Mouse (Mus musculus) kidney, postnatal 36 days (tissue): ENCODE measurements around the gene Ntm.

Experiments used
- DNase-seq, 2 experiments: peaks; one replicate each; pipeline ENCODE4 v3.0.0; 2021 to 2022; ENCODE audit warnings: mixed read lengths in 2 of 2

Ntm gene

DNA sequence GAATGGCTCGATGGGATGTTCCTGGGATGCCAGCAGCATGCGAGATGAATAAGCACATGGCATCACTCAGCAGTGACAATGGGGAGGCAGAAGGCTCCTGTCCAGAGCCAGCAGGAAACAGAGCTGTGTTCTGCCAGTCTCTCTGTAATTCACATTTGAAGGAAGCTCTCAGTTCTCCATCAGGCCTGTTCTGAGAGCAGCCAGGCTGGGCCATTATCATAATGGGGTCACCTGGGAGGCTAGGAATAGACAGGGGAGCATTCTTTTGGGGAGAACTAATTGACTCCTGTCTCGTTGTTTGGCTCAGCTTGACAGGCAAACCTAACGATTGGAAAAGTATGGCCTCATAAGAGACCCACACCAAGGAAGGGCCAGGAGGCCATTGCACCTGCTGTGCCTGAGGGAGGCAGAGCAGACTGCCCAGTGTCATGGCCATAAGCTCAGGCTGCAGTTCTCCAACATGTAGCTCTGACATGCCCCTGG is 386.8 kb downstream of the Ntm start:
- DNase-seq: no peak

DNA sequence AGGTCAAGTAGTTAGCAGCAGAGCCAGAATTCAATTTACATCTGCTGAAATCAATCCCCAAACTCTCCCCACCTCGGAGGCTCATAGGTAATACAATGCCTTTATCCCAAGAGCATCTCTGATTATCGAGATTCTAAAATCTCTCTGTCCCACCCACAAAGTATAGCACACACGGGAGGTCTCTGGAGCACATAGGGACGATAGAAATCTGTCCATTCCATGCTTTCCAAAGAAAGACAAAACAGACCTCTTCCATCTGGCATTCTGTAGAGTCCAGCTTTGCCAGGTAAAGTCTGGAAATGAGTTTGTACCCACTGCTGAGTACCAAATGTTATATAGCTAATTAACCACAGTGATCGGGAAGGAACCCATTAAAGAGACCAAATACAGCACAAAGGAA is 388.4 kb downstream of the Ntm start:
- no peak for DNase-seq

DNA sequence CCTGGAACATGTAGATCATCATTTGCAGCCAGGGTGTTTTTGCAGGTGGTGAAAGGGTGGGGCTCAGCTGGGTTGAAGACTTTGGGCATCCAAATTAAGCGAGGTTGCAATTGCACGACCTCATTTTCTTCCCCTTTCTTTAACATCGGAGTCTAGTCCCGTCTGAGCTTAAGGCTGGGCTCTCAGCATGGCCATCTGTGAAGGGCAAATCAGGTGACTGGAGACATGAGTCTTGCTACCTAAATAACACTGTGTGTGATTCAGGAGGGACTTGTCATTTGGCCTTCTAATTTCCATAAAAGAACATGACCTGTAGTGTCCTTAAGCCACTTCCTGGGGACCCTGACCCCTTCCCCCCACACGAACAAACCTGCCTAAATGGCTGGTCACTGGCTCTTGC is 394.4 kb downstream of the Ntm start:
- no peak for DNase-seq

DNA sequence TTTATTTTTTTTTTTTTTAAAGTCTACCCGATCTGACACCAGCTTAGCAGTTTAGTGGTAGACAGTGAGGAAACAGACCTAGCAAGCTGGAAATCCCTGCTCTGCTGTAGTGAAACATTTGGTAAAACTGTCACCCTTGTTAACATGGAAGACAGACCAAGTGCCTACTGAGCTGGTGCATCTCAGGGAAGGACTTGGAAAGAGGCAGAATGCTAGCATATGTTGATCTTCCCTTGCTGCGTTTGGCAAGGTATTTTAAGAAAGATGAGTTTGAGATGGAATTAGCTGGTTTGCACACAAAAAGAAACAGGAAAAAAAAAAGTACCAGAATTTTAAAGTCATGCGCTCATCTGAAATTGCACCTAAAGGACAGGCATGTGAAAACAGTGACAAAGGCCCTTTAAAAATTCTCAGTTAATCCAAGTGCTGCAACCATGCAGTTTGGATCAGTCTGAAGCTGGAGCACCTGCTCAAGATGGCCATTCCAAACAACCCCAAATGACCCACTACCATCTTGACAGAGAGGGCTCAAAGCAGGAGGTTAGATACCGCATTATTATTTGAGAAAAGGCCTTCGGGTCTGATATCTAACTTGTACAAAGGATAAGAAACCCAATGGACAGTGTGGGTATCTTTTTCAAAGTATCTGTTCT is 400.4 kb downstream of the Ntm start:
- no peak for DNase-seq

DNA sequence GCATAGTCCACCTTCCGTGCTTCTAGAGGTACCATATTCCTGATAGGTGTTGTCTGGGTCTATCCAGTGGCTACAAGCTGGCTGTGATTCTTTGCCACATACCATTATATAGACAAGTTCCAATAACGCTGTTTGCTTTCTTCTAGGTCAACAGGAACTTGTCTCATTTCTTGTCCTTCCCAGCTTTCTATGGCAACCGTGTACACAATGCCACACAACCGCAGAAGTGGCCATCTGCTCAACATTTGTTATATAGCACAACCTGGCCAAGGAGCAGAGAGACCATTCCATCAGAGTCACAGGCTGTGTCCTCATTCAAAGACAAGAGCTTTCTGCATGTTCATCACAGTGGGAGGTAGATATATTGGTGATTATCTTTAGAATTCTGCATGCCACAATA is 404.0 kb downstream of the Ntm start:
- DNase-seq: no peak

DNA sequence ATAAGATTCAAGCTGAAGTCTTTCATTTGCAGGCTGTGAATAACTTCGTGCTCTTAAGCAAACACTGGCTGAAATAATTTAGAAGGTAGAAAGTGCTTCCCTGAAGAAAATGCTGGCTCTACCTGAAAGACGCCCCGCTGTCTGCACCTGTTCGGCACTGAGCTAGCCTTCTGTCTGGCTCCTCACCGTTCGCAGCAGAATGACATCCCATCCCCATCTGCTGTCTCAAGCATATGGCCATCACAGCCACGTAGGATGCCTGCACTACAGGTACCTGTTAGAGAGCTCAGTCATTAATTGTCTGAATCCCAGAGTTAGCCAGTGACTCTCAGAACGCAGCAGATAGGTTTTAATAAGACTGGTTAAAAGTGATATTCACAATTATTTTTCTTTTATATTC is 412.4 kb downstream of the Ntm start:
- DNase-seq: no peak

DNA sequence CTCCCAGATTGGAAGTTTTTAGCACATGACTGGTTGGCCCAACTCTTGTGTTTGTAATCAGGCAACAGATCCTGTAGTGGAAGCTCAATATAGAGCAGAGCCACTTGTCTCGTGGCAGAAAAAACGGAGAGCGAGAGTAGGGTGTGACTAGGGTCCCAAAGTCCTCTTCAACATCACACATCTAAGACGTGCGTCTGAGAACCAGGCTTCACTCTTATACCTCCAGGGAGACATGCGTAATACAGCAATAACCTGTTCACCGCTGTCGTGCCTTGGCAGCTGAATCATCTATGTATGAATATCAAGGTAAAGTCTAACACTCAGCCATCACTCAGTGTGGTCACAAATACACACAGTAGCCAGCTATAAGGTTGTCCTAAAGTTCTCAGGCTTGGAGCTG is 412.8 kb downstream of the Ntm start:
- DNase-seq: no peak

DNA sequence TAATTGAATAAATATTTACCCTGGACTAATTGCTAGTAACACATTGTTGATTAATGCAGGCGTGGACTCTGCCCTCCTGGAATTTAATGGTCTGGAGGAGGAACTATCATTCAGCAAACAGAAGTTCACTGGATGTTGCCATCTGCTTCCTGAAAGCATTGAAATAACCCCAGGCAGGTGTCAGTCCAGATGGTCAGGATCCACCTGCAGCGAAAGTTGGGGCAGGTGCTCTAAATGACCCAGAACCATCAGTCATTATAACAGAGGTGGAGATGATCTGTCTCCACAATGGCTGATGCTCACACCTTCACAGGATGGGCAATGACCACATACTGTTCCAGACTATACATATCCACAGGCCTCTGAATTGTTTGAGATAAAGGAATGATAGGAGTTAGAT is 426.5 kb downstream of the Ntm start:
- DNase-seq: no peak

DNA sequence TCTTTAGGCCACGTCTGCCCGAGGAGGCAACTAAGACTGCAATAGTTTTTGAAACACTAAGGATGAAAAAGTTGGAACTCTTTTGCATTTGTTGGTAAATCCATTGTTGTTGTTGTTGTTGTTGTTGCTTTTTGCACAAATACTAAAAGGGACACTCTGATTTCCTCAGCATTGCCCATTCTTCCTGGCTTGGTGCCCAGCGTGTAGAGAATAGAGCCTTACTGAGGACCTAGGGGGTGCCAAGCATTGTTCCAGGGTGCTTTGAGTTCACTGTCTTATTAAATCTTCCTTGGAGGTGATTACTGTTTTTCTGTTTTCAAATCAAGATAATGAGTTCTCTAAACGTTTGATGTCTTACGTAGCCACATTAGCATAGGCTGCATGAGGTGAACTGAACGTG is 428.2 kb downstream of the Ntm start:
- no peak for DNase-seq

DNA sequence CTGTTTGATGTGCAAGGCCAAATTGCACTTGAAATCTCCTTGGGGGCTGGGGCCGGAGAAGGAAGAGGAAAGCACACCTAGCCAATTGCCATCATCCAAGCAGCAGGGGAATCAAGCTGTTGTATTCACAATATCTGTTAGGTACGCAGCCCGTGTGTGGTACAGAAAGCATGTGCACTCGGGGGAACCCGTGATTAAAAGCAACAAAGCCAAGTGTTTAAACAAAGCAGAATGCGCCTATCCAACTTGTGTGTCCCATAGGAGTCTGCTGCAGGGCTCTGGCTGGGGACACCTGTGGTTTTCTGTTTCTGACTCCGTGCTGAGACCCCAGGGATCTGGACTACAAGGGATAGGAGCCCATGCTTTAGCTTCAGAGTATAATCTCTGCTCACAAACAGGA is 428.6 kb downstream of the Ntm start:
- no peak for DNase-seq

DNA sequence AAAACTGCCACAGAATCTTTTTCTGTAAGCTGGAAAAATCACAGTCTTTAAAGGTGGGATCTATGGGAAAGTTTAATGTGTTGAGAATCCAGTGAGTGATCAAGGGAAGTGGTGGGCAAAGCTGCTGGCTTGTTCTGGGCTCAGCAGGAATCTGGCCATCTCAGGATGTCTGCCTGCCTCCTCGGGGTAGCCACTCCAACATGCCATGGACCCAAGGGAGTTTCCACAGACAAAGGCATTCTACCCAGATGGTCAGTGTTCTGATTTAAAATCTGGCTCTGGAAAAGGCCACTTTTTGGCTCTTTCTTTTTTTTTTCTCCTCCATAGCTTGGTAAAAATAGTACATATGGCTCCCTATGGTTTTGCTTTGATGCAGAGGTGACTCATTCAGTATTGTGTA is 429.4 kb downstream of the Ntm start:
- no peak for DNase-seq

DNA sequence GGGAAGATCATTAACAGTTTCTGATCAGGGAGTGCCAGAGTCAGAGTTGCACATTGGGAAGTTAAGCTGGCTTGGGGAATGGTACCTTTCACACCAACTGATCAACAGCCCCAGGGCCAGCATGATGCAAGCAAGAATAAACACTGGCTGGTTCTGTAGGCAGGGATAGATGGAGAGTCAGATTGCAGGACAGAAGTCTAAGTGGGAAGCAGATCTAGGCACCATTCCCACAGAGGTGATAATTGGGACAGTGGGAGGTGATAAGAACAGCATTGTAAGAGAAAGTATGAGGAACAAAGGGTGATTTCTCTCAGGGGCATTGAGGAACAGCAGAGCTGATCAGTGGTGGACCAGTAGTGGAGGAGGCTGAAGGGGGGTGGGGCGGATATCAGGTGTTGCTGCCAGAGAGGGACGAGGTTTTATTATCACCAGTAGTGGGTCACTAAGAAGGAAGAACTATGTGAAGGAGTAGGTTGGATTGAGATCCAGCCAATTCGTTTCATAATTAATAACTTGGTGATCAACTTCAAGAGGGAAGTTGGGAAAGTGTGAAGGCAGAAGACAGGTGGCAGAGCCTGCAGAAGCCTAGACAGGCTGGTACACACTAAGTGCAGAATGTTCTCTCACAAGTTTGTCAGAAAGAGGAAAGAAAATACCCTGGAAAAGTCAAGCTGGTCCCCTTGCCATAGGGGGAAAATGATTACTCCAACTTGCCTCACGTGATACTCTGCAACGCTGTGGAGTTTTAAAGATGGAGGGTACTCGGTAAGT is 431.6 kb downstream of the Ntm start:
- DNase-seq: no peak

DNA sequence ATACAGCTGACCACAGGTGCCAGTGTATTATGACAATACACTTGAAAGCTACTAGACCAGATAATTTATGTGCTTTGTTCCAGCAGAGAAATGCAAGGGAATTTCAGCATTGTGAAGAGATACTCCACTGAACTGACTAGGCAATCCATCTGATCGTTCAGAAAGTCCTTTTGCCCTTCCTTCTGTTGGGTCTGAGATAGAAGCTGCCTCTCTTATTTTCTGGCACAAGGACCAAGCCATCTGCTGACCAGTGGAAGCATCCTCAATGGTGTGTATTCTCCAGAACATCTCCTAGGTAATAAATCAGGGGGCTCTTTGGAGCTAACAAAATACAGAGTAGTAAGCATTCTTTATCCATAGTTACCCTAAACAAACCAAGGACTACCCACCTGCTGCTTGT is 438.8 kb downstream of the Ntm start:
- DNase-seq: no peak

DNA sequence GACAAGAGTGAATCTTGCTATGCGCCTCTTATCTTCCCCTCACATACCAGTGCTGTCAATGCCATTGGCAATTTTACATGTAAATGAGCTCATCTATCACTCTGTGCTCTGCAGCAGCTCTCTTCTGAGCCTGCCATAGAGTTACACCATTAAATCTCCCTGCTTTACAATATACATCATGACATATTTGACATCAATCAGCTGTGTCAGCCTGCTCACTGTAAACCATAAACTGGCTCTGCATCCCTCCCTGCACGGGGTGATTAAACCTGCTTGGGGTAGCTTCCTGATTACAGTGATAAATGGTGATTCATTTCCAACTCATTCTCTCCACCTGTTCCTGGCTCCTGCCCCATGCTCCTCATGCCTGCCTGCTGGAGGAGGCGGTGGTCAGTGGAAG is 439.7 kb downstream of the Ntm start:
- DNase-seq: no peak

DNA sequence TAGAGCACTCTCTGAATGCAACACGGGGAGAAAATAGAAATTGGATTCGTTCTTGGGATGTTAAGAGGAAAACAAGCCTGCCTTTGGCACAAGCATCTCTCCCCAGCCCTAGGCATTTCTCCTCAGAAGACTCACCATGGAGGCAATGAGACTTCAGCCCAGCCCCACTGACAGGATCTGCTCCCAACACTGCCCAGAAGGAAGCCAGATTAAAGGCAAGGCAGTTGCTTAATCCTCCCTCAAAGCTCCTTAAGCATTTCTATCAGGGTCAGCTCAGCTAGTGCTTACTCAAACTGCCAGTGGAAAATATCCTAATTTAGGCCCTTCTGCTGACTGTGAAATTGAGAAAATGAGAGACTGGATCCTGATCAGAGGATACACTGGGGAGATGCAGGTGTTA is 443.8 kb downstream of the Ntm start:
- no peak for DNase-seq

DNA sequence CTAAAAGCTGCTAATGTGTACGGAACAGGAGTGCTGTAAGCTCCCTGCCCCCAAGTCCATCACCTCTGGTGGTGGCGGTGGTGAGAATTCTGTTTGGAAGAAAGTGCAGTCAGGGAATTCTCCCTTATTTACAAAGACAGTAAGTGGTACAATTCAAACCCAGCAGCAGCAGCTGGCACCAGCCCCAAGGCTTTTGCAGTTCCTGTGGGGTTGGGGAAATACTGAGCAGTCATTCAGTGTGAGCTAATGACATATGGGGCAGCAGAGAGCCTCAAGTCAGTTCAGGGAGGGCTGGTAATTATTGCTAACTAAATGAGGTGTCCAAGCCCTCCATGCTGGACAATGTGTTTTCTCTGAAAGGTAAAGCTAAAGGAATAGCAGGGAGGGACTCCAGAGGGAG is 446.3 kb downstream of the Ntm start:
- no peak for DNase-seq

DNA sequence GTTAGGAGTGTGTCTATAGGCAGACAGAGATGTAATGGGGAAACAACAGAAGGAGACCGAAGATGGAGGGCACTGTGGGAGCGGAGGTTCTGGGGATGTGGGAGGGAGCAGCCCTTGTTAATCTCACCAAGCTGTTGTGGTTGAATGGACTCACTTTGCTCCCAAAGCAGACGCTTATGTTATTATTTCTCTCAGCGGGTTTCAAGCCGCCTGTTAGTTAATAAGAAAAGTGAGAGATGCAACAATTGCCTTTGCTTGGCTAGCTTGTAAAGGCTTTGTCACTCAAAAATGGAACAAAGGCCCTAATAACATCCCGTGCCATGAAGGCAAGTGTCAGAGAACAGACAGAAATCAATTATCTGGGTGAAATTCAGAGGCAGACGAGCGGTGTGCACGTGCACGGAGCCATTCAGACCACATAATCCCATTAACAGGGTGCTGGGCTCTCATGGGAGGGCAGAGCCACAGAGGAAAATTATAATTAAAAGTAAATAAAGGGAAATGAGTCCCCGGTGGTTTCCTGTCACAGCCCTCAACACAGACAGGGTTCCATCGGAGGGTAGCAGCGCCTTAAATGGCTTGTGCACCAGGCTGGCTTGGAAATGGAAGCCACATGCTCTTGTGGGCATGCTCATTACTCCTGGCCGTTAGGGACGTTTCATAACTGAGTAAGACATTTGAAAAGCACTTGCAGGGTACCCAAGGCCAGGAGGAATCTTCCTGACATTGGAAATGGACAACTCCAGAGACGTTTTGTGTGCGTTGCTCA is 448.2 kb downstream of the Ntm start:
- DNase-seq: no peak

DNA sequence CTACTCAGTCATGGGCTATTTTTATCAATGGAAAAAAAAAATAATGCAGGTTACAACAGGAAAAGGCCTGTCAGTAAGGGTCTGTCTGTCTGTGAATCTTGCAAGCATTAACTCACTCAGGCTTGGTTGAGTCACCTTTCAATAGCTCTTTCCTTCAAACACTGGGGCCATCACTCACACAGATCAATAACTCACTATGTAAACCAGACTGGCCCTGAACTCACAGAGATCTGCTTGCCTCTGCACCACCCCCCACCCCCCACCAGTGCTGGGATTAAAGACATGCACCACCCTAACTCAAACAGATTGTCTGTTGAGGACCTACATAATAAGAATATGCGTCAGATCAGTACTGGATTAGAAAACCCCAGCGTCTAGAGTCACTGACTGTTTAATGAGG is 466.9 kb downstream of the Ntm start:
- DNase-seq: no peak

DNA sequence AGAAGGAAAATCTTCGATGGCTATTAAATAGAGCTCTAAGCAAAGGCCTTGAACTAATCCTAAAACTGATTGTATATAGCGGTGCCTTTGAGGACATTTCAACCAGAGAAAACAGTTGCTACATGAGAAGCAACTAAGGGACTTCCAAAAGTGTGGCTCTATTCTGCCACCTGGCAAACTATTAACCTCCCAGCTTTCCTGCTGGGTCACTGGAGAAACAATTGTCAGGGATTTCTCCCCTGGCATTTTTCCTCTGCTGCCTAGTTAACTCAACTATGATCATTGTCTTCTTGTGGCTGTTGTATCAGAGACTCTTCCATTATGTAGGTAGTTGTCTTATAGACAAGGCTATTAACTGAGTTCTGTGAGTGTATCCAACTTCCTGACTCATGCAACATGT is 480.7 kb downstream of the Ntm start:
- DNase-seq: no peak

DNA sequence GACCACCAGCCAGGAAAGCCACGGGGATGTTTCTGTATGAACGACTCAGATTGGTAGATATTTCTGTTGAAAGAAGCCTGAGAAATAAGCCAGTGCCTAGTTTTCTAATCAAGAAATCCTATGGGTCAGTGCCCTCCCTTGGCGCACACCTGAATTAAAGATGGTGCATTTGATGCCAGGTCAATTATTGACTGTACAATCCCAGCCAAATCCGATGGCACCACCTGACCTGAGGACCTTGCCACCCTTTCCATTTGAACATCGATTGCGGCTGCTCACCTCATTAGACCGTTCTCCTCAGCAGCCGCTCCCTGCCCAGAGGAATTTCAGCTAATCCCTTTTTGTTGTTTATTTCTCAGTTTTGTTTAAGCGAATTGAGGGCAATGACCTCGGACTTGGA is 483.9 kb downstream of the Ntm start:
- DNase-seq: no peak

DNA sequence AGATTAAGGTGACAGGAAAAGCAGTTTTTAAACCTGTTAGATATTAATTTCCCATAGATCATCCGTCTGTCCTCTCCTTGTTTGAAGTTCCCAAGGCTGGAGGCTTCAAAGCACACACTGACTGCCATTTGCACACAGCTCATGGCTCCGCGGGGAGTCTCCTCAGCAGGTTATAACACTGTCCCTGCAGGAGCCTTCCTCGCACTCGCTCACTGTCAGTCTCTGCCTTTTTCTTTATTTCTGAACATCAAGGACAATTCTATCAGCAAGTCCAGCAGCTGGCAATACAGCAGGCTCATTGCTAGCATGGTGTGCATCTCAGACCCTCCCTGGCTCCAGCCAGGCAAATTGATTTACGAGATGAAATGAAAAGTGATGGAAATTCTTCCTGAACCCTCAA is 485.7 kb downstream of the Ntm start:
- no peak for DNase-seq

DNA sequence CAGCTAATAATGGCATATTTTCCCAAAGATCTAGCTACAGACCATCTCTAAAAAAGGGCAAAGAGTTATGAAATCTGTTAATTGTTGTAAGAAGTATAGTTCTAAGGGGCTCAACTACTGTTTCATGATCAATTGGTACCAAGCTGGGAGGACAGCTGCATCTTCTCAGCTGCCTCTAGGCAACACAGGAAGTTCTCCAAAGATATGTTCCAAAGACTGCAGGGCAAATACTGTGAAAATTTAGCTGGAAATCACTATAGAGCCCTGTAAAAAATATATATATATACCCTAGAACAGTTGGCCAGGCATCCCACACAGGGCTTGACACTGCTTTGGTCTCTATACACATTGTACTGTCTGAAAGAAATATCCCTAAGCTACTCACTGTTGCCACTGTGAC is 489.5 kb downstream of the Ntm start:
- no peak for DNase-seq

DNA sequence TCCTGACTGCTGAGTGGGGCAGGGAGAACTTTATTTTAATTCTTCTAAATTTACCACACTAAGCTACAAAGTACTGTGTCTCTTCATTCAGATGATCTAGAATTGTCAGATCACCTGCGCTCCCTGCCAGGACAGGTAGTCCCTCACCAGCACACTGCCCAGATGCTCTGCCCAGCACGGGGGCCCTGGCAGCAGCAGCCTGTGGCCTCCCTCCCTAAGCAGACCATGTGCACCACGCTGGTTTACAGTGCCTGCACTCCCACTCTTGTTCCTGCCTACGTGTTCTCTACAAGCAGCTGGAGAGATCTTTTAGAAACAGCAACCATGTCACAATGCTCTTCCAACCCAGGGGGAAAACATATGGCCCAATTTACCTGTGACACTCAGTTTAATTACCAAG is 490.7 kb downstream of the Ntm start:
- DNase-seq: no peak

DNA sequence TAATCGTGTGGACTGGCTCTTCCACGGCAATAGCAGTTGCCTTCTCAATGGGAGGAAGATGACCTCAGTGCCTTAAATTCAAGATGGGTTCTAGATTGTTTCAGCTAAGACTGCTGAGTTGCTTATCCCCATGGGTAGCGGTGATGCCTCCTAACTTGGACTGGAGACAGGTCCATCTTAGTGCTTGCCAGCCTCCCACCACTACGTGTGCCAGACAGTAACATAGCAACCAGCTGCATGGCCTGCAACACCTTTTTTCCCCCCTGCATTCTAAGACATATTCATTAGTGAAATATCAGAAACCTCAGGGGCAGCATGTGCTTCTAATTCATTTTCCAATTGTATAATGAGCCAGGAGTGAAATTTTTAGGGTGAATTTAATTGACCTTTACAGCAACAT is 498.2 kb downstream of the Ntm start:
- DNase-seq: no peak
